Mouse (Mus musculus): Measurements from ENCODE around the gene Ccdc159. TPM values are rescaled to one million over a fixed set of nuclear protein-coding genes. Genes with fewer than 3 reads are reported as not detected.

Ccdc159 gene
- polyA plus RNA-seq, 1 experiment, result 14.7 TPM

DNA sequence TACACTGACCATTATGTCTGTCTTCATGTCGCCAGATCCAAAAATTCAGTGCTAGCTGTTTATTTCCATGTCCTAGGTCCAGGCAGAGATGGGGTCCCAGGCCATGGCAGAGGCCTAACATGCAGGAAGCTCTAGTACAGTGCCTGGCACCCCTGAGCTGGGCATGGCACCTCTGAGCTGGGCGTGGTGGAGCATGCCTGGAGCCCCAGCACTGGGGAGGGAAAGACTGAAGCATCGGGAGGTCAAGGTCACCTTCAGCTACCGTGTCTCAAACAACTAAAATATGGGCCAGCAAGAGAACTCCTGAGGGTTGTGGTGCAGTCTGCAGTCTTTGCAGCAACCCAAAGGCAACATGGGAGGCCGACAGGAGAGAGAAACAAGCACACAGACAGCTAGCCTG lies 31.1 kb downstream of the Ccdc159 start:
- 83% methylated on average over 5 of the region's 5 CpGs for WGBS
- H3K4me3 ChIP-seq (replicated peaks; ENCODE audit: insufficient read depth, low read depth, low read length), result no peak overlapping the region
- H3K27me3 ChIP-seq (ENCODE audit: control insufficient read depth, insufficient read depth, low read length), result no peaks in the 10 kb centered on the region
- peaks cover 7% of the 10 kb centered on the region for H3K4me1 ChIP-seq (ENCODE audit: control insufficient read depth, insufficient read depth, low read length)
- DNase-seq, result no peak
- H3K27ac ChIP-seq (ENCODE audit: insufficient read depth, low read length), result no peak overlapping the region
- TF ChIP-seq CTCF (IDR thresholded peaks at IDR 0.05; ENCODE audit: borderline replicate concordance, insufficient read depth, low read depth, low read length), result no peak
- TF ChIP-seq POLR2A (IDR thresholded peaks at IDR 0.05; ENCODE audit: borderline replicate concordance, insufficient read depth, low read length), result no peak

DNA sequence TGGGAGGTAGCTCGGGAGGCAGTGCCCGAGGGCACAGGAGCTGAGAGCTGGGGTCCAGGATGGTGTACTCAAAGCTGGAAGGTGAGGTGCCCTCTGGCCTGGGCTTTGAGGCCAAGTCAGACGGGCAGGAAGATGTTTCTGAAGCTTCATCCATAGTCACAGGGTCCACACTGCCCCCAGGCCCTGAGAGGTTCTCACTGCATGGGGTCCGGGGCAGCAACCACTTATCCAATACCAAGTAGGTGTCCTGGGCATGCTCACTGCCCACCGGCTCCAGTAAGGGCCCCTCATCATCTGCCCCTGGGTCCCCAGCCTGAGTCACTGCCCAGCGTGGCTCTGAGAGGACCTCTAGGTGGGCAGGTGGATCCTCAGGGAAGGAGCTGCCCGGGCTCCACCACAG lies 32.0 kb downstream of the Ccdc159 start:
- peaks cover 12% of the 10 kb centered on the region for H3K4me1 ChIP-seq (ENCODE audit: control insufficient read depth, insufficient read depth, low read length)
- no peak for TF ChIP-seq CTCF (IDR thresholded peaks at IDR 0.05; ENCODE audit: borderline replicate concordance, insufficient read depth, low read depth, low read length)
- TF ChIP-seq POLR2A (IDR thresholded peaks at IDR 0.05; ENCODE audit: borderline replicate concordance, insufficient read depth, low read length), result no peak
- 88% methylated on average over 7 of the region's 7 CpGs for WGBS
- no peak overlapping the region for H3K4me3 ChIP-seq (replicated peaks; ENCODE audit: insufficient read depth, low read depth, low read length)
- H3K27me3 ChIP-seq (ENCODE audit: control insufficient read depth, insufficient read depth, low read length), result no peaks in the 10 kb centered on the region
- H3K27ac ChIP-seq (ENCODE audit: insufficient read depth, low read length), result no peak overlapping the region
- DNase-seq, result no peak

DNA sequence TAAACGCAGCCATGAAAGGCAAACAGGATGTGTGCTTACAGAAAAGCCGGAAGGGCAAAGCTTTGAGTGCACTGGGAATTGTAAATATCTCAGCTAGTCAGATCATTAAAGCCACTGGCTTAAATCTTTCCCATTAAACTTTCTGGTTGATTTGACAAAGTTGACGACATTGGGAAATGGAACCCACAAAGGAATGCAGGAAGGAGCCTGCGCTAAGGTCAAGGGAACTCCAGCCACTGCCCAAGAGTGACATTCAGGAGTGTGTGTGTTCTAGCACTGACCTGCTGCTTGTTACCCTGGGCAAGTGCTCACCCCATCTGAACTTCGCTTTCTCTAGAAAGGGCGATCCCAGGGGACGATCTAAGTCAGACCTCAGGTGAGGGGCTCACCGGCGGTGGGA lies 32.9 kb downstream of the Ccdc159 start:
- H3K27me3 ChIP-seq (ENCODE audit: control insufficient read depth, insufficient read depth, low read length), result no peaks in the 10 kb centered on the region
- DNase-seq, result no peak
- 77% methylated on average over 9 of the region's 9 CpGs for WGBS
- H3K4me1 ChIP-seq (ENCODE audit: control insufficient read depth, insufficient read depth, low read length), result peaks cover 12% of the 10 kb centered on the region
- no peak for TF ChIP-seq POLR2A (IDR thresholded peaks at IDR 0.05; ENCODE audit: borderline replicate concordance, insufficient read depth, low read length)
- no peak for TF ChIP-seq CTCF (IDR thresholded peaks at IDR 0.05; ENCODE audit: borderline replicate concordance, insufficient read depth, low read depth, low read length)
- no peak overlapping the region for H3K4me3 ChIP-seq (replicated peaks; ENCODE audit: insufficient read depth, low read depth, low read length)
- no peak overlapping the region for H3K27ac ChIP-seq (ENCODE audit: insufficient read depth, low read length)

DNA sequence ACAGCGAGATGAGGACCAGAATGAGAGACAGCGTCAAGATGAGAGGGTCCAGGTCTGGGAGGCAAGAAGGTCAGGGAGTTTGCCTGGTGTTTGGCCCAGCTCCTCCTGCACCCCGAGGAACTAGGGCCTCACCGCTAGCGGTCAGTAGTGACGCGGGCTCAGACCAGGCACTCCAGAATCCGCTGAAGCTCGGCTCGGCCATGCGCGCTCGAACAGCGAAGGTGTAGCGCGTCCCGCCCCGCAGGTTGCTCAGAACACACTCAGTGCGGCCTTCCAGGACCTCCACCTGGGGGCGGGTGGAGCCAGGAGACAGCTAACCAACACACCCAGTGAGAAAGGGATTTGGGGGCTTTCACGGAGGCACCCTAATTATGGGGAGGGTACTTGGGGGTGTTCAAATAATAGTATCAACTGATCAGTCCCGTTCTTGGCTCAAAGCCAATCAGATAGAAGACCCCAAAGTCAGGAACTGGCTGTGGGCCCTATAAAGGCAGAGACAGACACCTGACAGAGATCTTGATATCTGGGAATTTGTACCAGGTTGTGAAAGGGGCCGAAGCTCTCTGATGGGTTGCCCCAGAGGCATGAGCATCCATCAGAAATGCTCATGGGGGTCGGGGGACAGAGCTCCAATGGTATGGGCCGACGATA lies 33.4 kb downstream of the Ccdc159 start:
- H3K4me1 ChIP-seq (ENCODE audit: control insufficient read depth, insufficient read depth, low read length), result peaks cover 12% of the 10 kb centered on the region
- peak; percentile 41 to 48 for DNase-seq
- H3K27ac ChIP-seq (ENCODE audit: insufficient read depth, low read length), result no peak overlapping the region
- no peak overlapping the region for H3K4me3 ChIP-seq (replicated peaks; ENCODE audit: insufficient read depth, low read depth, low read length)
- no peak for TF ChIP-seq CTCF (IDR thresholded peaks at IDR 0.05; ENCODE audit: borderline replicate concordance, insufficient read depth, low read depth, low read length)
- TF ChIP-seq POLR2A (IDR thresholded peaks at IDR 0.05; ENCODE audit: borderline replicate concordance, insufficient read depth, low read length), result no peak
- no peaks in the 10 kb centered on the region for H3K27me3 ChIP-seq (ENCODE audit: control insufficient read depth, insufficient read depth, low read length)
- WGBS, result 35% methylated on average over 26 of the region's 26 CpGs

DNA sequence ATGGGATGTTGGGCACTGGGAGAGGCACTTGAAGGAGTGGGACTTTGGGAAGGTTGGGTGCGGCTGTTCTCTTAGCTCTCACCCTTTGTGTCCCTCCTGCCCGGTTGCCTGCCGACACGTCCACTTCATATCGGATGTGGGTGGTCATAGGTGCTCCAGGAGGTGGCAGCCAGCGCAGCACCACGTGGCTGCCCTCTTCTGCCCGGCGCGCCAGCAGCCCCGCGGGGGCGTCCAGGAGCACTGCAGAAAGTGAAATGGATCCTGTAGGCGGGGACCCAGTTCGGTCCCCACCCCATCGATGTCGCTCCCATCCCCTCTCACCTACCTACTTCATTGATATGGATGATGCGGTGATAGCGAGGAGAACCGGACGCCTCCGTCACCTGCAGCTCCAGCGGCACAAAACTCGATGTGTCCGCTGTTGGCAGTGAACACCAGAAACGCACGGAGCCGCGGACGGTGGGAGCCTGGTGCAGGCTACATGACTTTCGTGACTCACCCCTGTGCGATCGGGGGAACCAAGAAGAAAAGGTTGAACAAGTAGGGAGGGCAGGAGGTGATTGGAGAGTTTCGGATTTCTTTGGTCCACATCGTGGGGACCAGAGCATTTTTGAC lies 34.2 kb downstream of the Ccdc159 start:
- TF ChIP-seq CTCF (IDR thresholded peaks at IDR 0.05; ENCODE audit: borderline replicate concordance, insufficient read depth, low read depth, low read length) (no peak), POLR2A (IDR thresholded peaks at IDR 0.05; ENCODE audit: borderline replicate concordance, insufficient read depth, low read length) (no peak)
- peak; percentile 23 to 48 for DNase-seq
- peaks cover 12% of the 10 kb centered on the region for H3K4me1 ChIP-seq (ENCODE audit: control insufficient read depth, insufficient read depth, low read length)
- no peaks in the 10 kb centered on the region for H3K27me3 ChIP-seq (ENCODE audit: control insufficient read depth, insufficient read depth, low read length)
- H3K27ac ChIP-seq (ENCODE audit: insufficient read depth, low read length), result no peak overlapping the region
- WGBS, result 5% methylated on average over 35 of the region's 35 CpGs
- peak overlapping the region; percentile 50 for H3K4me3 ChIP-seq (replicated peaks; ENCODE audit: insufficient read depth, low read depth, low read length)

DNA sequence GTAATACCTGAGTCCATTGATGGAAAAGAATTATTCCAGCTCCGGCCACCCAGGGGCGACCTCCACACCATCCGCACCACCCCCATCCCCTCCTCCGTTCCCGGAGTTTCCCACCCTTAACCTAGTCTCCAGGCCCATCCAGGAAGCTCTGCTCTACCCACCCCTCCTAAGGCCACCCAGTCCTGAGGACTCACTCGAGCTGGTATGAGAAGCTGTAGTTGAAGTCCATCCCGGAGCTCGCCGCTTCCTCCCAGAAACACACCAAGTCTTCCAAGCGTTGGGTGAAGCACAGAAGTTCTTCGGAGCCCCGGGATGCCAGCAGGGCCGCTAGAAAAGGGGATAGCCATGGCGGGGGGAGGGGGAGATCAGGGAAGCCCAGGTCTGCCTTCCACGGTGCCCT lies 34.7 kb downstream of the Ccdc159 start:
- H3K27me3 ChIP-seq (ENCODE audit: control insufficient read depth, insufficient read depth, low read length), result no peaks in the 10 kb centered on the region
- peaks cover 12% of the 10 kb centered on the region for H3K4me1 ChIP-seq (ENCODE audit: control insufficient read depth, insufficient read depth, low read length)
- TF ChIP-seq CTCF (IDR thresholded peaks at IDR 0.05; ENCODE audit: borderline replicate concordance, insufficient read depth, low read depth, low read length) (peak; percentile 31; the same call in 1 of the 2 replicates), POLR2A (IDR thresholded peaks at IDR 0.05; ENCODE audit: borderline replicate concordance, insufficient read depth, low read length) (no peak)
- H3K27ac ChIP-seq (ENCODE audit: insufficient read depth, low read length), result no peak overlapping the region
- peak overlapping the region; percentile 50 for H3K4me3 ChIP-seq (replicated peaks; ENCODE audit: insufficient read depth, low read depth, low read length)
- 1% methylated on average over 15 of the region's 15 CpGs for WGBS
- peak; percentile 26 to 40 for DNase-seq

DNA sequence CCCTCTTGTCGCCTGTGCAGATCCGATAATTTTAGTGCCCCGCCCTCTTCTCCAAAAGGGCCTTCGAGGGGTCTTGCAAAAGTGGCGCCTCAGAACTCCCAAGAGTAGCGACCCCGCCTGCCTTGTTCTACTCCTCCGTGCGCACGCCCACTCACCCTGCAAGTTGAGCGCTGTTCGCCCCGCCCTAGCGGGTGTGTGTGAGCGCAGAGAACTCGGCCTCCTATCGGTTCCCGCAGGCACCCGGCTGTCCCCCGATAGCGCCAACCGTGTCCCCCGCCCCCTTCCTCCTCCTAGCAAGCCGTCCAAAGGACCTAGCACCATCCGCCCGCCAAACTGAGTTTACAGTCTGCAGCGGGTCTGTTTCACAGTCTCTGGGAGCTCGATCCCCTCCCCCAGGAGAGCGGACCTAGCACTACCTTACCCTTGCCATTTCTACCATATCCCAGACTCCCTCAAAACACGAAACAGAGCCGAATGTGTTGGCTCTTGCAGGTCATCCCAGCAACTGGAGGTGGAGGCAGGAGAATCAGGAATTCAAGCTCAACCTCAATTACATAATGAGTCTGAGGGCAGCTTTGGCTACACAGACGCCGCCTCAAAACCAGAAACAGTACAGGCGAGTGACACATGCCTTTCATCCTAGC lies 35.3 kb downstream of the Ccdc159 start:
- TF ChIP-seq CTCF (IDR thresholded peaks at IDR 0.05; ENCODE audit: borderline replicate concordance, insufficient read depth, low read depth, low read length), result peak; percentile 7; the same call in 1 of the 2 replicates
- no peak for TF ChIP-seq POLR2A (IDR thresholded peaks at IDR 0.05; ENCODE audit: borderline replicate concordance, insufficient read depth, low read length)
- peak overlapping the region; percentile 50 for H3K4me3 ChIP-seq (replicated peaks; ENCODE audit: insufficient read depth, low read depth, low read length)
- H3K27ac ChIP-seq (ENCODE audit: insufficient read depth, low read length), result peak overlapping the region; percentile 17; the same call in 1 of the 2 replicates
- peaks cover 12% of the 10 kb centered on the region for H3K4me1 ChIP-seq (ENCODE audit: control insufficient read depth, insufficient read depth, low read length)
- H3K27me3 ChIP-seq (ENCODE audit: control insufficient read depth, insufficient read depth, low read length), result no peaks in the 10 kb centered on the region
- WGBS, result 6% methylated on average over 34 of the region's 34 CpGs
- peak; percentile 67 to 69 for DNase-seq
